Mouse (Mus musculus) brain, embryonic 14.5 days (tissue): ENCODE results near the gene Mt2. TPM values are rescaled to one million over a fixed set of nuclear protein-coding genes. Genes with fewer than 3 reads are reported as not detected.
A peak's percentile ranks its signal among the peaks of the same experiment; 100 is the strongest.

Experiments used
- DNase-seq: peaks from one replicate; pipeline ENCODE4 v3.0.0-alpha.2; 2011; ENCODE audit warnings: low read depth
- CTCF ChIP-seq: fragments of 200-500 bp; IDR thresholded peaks from 2 replicates; pipeline ENCODE4 v1.5.1; 2012; ENCODE audit warnings: inconsistent platforms, mild to moderate bottlenecking, moderate library complexity, borderline replicate concordance; ENCODE audit not compliant: insufficient read depth, insufficient read length; ENCODE audit errors: extremely low read depth
- POLR2A ChIP-seq: fragments of 200-500 bp; IDR thresholded peaks from 2 replicates; pipeline ENCODE4 v1.6.1; 2012; ENCODE audit warnings: mild to moderate bottlenecking, inconsistent platforms, borderline replicate concordance; ENCODE audit not compliant: poor library complexity, insufficient read depth, insufficient read length, severe bottlenecking; ENCODE audit errors: extremely low read depth
- polyA plus RNA-seq: library from polyadenylated mRNA; depleted of rRNA; stranded (reverse); fragments of >200 nt; gene quantifications from 2 replicates; pipeline ENCODE4 v1.2.3, GENCODE M21; 2012

Gene Mt2
- polyA plus RNA-seq, 1 experiment = 15.6 TPM

DNA sequence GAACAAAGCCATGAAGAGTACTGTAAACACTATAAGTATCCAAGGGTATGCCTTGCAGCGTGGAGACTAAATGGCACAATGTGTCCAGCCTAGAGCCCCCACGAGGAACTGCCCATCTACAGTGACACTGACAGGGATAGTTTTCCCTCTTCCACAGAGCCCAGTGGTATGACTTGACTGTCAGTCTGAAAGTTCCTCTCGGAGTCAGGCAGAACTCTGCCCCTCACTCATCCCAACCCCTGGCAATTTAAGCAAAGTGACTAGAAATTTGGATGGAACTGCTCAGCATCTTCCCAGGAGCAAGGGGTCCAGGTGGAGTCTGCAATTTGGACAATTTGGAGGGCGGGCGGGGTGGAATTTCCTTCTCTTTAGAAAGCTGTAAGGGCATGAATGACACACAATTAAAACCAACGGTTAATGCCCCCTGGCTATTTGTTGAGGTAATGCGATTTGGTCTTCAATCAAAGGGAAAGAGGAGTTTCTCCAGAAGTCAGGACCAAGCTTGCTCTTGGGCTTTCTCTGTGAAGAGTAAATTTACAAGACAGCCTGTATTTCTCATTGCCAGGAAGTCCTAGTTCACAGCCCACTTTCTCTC is 2.3 kb downstream of the Mt2 start:
- no peak for TF ChIP-seq CTCF
- TF ChIP-seq POLR2A = no peak
- DNase-seq = peak; percentile 32

GRCm38 (mm10) chr8:94177716-94178390 is 5.4 kb downstream of the Mt2 start:
- no peak for DNase-seq
- TF ChIP-seq CTCF = no peak

DNA sequence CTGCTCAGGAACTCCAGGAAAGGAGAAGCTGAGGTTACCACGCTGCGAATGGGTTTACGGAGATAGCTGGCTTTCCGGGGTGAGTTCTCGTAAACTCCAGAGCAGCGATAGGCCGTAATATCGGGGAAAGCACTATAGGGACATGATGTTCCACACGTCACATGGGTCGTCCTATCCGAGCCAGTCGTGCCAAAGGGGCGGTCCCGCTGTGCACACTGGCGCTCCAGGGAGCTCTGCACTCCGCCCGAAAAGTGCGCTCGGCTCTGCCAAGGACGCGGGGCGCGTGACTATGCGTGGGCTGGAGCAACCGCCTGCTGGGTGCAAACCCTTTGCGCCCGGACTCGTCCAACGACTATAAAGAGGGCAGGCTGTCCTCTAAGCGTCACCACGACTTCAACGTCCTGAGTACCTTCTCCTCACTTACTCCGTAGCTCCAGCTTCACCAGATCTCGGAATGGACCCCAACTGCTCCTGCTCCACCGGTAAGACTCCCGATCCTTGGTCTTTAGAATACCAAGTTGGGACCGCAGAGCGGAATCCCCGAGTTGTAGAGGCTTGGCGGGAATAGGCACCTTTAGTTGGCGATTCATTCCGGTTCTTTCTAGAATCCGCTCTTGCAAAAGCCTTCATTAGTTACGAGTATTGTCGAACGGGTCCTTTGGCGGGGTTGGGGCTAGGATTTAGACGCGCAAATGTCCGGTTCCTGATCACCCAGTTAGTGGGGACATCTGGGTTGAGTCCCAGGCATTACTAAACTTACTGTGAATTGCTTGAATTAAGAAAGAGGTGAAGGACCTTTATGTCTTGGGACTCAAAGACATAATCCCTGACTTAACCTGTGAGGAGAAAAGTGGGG is 6.6 kb downstream of the Mt2 start, which contains the start of gene Mt1:
Gene Mt1 (plus strand): TSS at position 226 of the 856 bp plus-strand sequence.
- DNase-seq = peak; percentile 88
- TF ChIP-seq CTCF (no peak), POLR2A (no peak)

DNA sequence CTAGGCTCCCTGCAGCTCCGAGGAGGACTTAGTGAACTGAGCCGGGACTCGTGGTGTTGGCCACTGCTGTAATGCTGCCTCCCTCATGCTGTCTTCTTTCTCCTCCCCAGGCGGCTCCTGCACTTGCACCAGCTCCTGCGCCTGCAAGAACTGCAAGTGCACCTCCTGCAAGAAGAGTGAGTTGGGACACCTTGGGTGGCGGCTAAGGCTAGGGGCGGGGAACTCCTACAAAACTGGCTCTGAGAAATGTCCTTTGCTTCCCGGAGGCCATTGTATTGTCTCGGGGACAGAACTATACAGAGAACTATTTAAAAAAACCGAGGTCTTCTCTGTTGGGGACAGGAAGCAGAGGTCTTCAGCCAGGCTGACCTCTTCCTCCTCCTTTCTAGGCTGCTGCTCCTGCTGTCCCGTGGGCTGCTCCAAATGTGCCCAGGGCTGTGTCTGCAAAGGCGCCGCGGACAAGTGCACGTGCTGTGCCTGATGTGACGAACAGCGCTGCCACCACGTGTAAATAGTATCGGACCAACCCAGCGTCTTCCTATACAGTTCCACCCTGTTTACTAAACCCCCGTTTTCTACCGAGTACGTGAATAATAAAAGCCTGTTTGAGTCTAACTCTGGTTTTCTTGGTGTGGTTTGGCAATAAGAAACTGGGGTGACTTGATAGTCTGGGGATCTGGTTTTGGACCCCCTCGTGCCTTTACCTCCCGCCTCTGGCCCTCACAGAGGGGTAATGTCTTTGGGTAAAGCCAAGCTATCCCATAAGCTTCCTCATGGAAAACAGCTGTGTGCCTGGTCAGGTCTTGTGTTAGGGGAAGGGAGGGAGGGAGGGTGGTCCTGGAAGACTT is 7.5 kb downstream of the Mt2 start:
- no peak for DNase-seq
- TF ChIP-seq CTCF (no peak), POLR2A (no peak)

DNA sequence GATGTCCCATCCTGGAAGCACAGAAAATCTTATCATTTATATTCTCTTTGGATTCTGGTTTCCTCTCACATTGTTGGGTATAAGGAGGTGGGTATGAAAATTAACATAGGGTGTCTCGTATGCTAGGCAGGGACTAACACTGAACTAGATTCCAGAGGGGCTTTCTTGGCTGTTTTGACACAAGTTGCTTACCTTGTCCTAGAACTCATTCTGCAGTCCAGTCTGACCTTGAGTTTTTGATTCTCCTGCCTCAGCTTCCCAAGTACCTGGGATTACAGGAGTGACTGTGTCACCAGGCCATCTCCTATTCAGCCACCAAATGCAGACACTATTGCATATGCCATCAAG is 8.1 kb downstream of the Mt2 start:
- no peak for TF ChIP-seq POLR2A
- no peak for TF ChIP-seq CTCF
- no peak for DNase-seq

DNA sequence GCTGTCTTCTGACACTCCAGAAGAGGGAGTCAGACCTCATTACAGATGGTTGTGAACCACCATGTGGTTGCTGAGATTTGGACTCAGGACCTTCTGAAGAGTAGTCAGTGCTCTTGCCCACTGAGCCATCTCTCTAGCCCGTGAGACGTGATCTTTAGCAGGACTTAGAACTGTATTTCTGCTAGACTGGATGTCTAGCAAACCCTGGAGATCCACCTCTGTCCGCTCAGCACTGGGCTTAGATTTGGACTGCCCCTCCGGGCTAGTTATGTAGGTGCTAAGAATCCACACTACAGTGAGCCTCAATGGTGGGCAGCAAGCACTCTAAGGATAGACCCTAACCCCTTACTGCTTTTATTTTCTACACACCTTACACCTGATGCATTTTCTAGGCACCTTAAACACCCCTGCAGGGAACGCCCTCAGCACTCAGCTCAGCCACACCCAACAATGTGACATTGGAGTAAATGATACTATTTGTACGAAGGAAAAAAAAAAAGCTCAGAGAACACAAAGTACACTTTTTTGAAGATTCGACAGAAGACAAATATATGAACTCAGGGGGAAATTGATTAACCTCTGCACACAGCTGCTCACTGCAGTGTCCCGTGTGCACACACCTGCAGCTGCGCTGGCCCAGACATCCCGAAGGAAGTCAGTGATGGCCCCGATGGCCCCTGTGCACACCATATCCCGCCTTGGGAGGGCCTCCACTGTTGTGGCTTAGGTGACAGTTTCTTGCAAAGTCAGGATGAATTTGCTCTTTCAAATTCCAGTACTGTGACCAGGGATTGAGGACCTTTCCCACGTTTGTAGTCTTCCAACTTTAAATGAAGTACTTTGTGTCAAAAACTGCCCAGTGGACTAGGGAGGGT is 9.8 kb downstream of the Mt2 start:
- TF ChIP-seq CTCF = no peak
- no peak for TF ChIP-seq POLR2A
- no peak for DNase-seq

- DNase-seq = peak; percentile 80
- peak; percentile 56 for TF ChIP-seq CTCF
- no peak for TF ChIP-seq POLR2A
These were observed 10.7 kb downstream of the Mt2 start for GRCm38 (mm10) chr8:94183117-94183516.

DNA sequence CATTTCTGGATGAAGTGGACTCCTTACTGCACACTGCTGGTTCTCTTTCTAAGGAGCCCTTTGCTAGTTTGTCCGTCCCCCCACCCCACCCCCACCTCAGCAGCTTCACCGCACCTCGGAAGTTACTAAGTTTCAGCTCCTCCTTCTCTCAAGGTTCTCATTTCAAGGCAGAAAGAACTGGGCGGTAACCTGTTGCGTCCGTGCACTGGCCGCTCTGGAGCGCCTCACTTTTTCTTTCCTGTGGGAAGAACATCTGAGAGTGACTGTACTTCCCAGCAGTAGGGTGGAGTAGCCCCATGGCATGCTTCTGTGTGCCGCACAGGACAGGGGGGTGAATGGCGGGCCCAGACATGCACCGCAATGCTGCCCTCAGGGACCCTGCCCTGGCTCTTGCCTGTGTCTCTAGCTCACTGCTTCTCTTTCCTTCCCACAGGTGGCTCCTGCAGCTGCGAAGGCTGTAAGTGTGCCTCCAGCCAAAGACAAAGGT is 11.9 kb downstream of the Mt2 start:
- no peak for DNase-seq
- TF ChIP-seq POLR2A (no peak), CTCF (no peak)

DNA sequence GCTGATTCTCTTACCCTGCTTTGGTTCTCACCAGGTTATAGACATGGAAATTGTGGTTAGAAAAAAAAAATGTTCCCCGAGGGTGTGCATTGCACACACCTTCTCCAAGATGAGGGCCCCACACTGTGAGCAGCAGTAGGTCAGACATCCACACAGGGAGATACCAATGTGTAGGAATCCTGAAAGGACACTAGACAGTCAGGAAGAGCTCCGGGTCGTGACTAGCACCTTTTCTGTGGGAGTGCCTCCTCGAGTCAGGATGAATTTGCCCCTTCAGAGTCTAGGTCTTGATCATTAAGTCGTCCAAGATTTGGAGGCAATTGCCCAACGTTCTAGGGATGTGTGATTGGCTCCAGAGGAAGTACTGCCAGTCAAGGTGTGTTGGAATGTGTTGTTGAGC is 13.3 kb downstream of the Mt2 start:
- no peak for DNase-seq
- TF ChIP-seq CTCF (no peak), POLR2A (no peak)

GRCm38 (mm10) chr8:94186542-94186941 is 14.1 kb downstream of the Mt2 start:
- DNase-seq = peak; percentile 68

GRCm38 (mm10) chr8:94187290-94188002 is 15.0 kb downstream of the Mt2 start:
- DNase-seq = peak; percentile 70
- TF ChIP-seq CTCF = no peak
- no peak for TF ChIP-seq POLR2A

More at GRCm38 (mm10) chr8:94186542-94186941, 14.1 kb downstream of the Mt2 start:
- TF ChIP-seq POLR2A (no peak), CTCF (peak; percentile 71)

GRCm38 (mm10) chr8:94189275-94190031 is 17.0 kb downstream of the Mt2 start:
- DNase-seq = peak; percentile 84
- TF ChIP-seq POLR2A (no peak), CTCF (no peak)
